18 mouse cellular contexts compared by ENCODE assay signal in genomic region chr1:39950590-39950989, GRCm38 (mm10). TPM values are rescaled to one million over a fixed set of nuclear protein-coding genes. Genes with fewer than 3 reads are reported as not detected.
A peak's percentile ranks its signal among the peaks of the same experiment; 100 is the strongest.
DNase-seq lines count a peak whose midpoint lies in the region; ATAC-seq lines count a peak whose summit lies in the region.
"Had no signal": no experiment of that assay in that cellular context is flagged by ENCODE, and none has a peak within 500 bp of the region (broad histone marks: within the 10 kb centered on the region; RNA-seq: fewer than 3 reads in every experiment).

No protein-coding gene starts in this region.

- intact Hi-C loops in heart, postnatal 10 days (cut with DNase I): loop anchor here (2.0 kb wide), 1 partner anchor 30 kb away; no protein-coding TSS in a partner anchor

- H3K27me3 ChIP-seq in hindbrain, embryonic 13.5 days: no peaks in the 10 kb centered on the region
- no peaks in the 10 kb centered on the region for H3K27me3 ChIP-seq in hindbrain, embryonic 10.5 days (ENCODE audit: insufficient read depth, poor library complexity, severe bottlenecking)
- no peaks in the 10 kb centered on the region for H3K27me3 ChIP-seq in heart, embryonic 15.5 days
- no peaks in the 10 kb centered on the region for H3K27me3 ChIP-seq in neural tube, embryonic 15.5 days (replicated peaks)
- H3K27me3 ChIP-seq: megakaryocyte, embryonic 14.5 days; midbrain, embryonic 15.5 days; stomach, embryonic 15.5 days had no signal

- H3K9ac ChIP-seq in hindbrain, embryonic 13.5 days: no peak overlapping the region
- H3K9ac ChIP-seq in heart, embryonic 15.5 days: no peak overlapping the region
- no peak overlapping the region for H3K9ac ChIP-seq in neural tube, embryonic 15.5 days (replicated peaks)
- H3K9ac ChIP-seq: forebrain, postnatal 0 days; liver, postnatal 0 days; midbrain, embryonic 15.5 days; stomach, embryonic 15.5 days had no signal

- no peak overlapping the region for H3K4me2 ChIP-seq in hindbrain, embryonic 13.5 days
- peak overlapping the region; percentile 1 for H3K4me2 ChIP-seq in heart, embryonic 15.5 days
- H3K4me2 ChIP-seq in neural tube, embryonic 15.5 days: no peak overlapping the region
- H3K4me2 ChIP-seq: midbrain, embryonic 15.5 days; stomach, embryonic 15.5 days had no signal

- no peak for ATAC-seq in hindbrain, embryonic 13.5 days (ENCODE audit: low FRiP score)
- ATAC-seq in heart, embryonic 15.5 days (replicated peaks; ENCODE audit: insufficient number of reproducible peaks, insufficient read depth, low FRiP score, low read depth): 0 out of 2 replicates have a peak, but pooled peaks have one; percentile 41
- no peak for ATAC-seq in neural tube, embryonic 15.5 days (ENCODE audit: low FRiP score)
- ATAC-seq in megakaryocyte progenitor cell, adult 5-6 weeks (replicated peaks; ENCODE audit: poor library complexity): no peak
- ATAC-seq: forebrain, postnatal 0 days; midbrain, embryonic 15.5 days had no signal

- no peaks in the 10 kb centered on the region for H3K9me3 ChIP-seq in hindbrain, embryonic 13.5 days
- H3K9me3 ChIP-seq in hindbrain, embryonic 10.5 days: no peaks in the 10 kb centered on the region
- no peaks in the 10 kb centered on the region for H3K9me3 ChIP-seq in heart, embryonic 15.5 days (replicated peaks)
- H3K9me3 ChIP-seq in neural tube, embryonic 15.5 days (replicated peaks): no peaks in the 10 kb centered on the region
- H3K9me3 ChIP-seq: megakaryocyte, embryonic 14.5 days; midbrain, embryonic 15.5 days; stomach, embryonic 15.5 days had no signal

- WGBS in hindbrain, embryonic 13.5 days: 61% methylated on average over 3 of the region's 3 CpGs
- WGBS in hindbrain, embryonic 10.5 days: 84% methylated on average over 3 of the region's 3 CpGs
- WGBS in heart, embryonic 15.5 days: 13% methylated on average over 3 of the region's 3 CpGs
- WGBS in neural tube, embryonic 15.5 days: 40% methylated on average over 3 of the region's 3 CpGs

- no peak overlapping the region for H3K4me3 ChIP-seq in hindbrain, embryonic 13.5 days
- no peak overlapping the region for H3K4me3 ChIP-seq in hindbrain, embryonic 10.5 days
- no peak overlapping the region for H3K4me3 ChIP-seq in heart, embryonic 15.5 days
- H3K4me3 ChIP-seq in neural tube, embryonic 15.5 days (replicated peaks): no peak overlapping the region
- H3K4me3 ChIP-seq: midbrain, embryonic 15.5 days; myocyte; stomach, embryonic 15.5 days had no signal

- no peaks in the 10 kb centered on the region for H3K36me3 ChIP-seq in hindbrain, embryonic 13.5 days
- no peaks in the 10 kb centered on the region for H3K36me3 ChIP-seq in hindbrain, embryonic 10.5 days
- no peaks in the 10 kb centered on the region for H3K36me3 ChIP-seq in heart, embryonic 15.5 days
- no peaks in the 10 kb centered on the region for H3K36me3 ChIP-seq in neural tube, embryonic 15.5 days
- H3K36me3 ChIP-seq: midbrain, embryonic 15.5 days; stomach, embryonic 15.5 days had no signal

- peak overlapping the region; percentile 44; the same call in 1 of the 2 replicates for H3K27ac ChIP-seq in hindbrain, embryonic 13.5 days
- no peak overlapping the region for H3K27ac ChIP-seq in hindbrain, embryonic 10.5 days
- peak overlapping the region; percentile 78 for H3K27ac ChIP-seq in heart, embryonic 15.5 days
- 0 out of 2 replicates have a peak overlapping the region, but pooled peaks have one; percentile 7 for H3K27ac ChIP-seq in neural tube, embryonic 15.5 days (replicated peaks)
- H3K27ac ChIP-seq: kidney, postnatal 0 days; stomach, embryonic 15.5 days had no signal

- H3K4me1 ChIP-seq in hindbrain, embryonic 13.5 days (replicated peaks): peaks cover 83% of the 10 kb centered on the region
- peaks cover 78% of the 10 kb centered on the region for H3K4me1 ChIP-seq in hindbrain, embryonic 10.5 days (replicated peaks)
- peaks cover 87% of the 10 kb centered on the region for H3K4me1 ChIP-seq in heart, embryonic 15.5 days (replicated peaks)
- peaks cover 87% of the 10 kb centered on the region for H3K4me1 ChIP-seq in neural tube, embryonic 15.5 days

- peak; percentile 86 for DNase-seq in heart, adult 11 months
- DNase-seq in heart, postnatal 10 days: no peak
- DNase-seq in hindbrain, embryonic 10.5 days (ENCODE audit: low spot score): no peak
- DNase-seq: cerebellum, adult 18-20 months; forebrain, postnatal 0 days; kidney, adult 18-20 months; lung, postnatal 14 days; thymus, adult 2 months had no signal

RNA-seq across cellular contexts. Expression of gene Map4k4, which starts 49.9 kb away (rescaled TPM):
- 100 to 1,000 TPM; 187 to 216 TPM for total RNA-seq in heart, postnatal 10 days (2021)
- polyA plus RNA-seq in hindbrain, embryonic 13.5 days (2015; fragmentation: Nextera tagmentation; extraction: Ambion mirVana): 47.3 and 52.6 TPM in 2 replicates
- polyA plus RNA-seq in hindbrain, embryonic 10.5 days (2016; fragmentation: Nextera tagmentation; extraction: Ambion mirVana): 38.5 and 40.1 TPM in 2 replicates
- polyA plus RNA-seq in heart, embryonic 15.5 days (2015; fragmentation: Nextera tagmentation; extraction: Ambion mirVana): 22.9 and 24.8 TPM in 2 replicates
- 31.1 and 35.7 TPM in 2 replicates for polyA plus RNA-seq in neural tube, embryonic 15.5 days (2015; fragmentation: Nextera tagmentation; extraction: Ambion mirVana)
- 13.3 and 19.2 TPM in 2 replicates for total RNA-seq in megakaryocyte progenitor cell, adult 5-6 weeks (2015)
- 42.5 and 66.7 TPM in 2 replicates for total RNA-seq in megakaryocyte progenitor cell, adult 5-6 weeks (2017)
